Mouse (Mus musculus) urinary bladder, adult 2 months (tissue): Measurements from ENCODE around the gene Zfp787. TPM values are rescaled to one million over a fixed set of nuclear protein-coding genes. Genes with fewer than 3 reads are reported as not detected.
"Not testable (repeated sequence)": the region's sequence is repeated elsewhere in the genome, so short reads cannot be mapped to it uniquely, and the experiment has no call there.

Source experiments
- DNase-seq: peaks from one replicate; pipeline ENCODE4 v3.0.0; 2022; ENCODE audit warnings: low spot score
- polyA plus RNA-seq: library from polyadenylated mRNA; depleted of rRNA; stranded (reverse); fragments of >200 nt; gene quantifications from 2 replicates; pipeline ENCODE4 v1.2.3, GENCODE M21; 2012; rRNA removed

Zfp787 gene
- polyA plus RNA-seq, 1 experiment, result 38.5 TPM

DNA sequence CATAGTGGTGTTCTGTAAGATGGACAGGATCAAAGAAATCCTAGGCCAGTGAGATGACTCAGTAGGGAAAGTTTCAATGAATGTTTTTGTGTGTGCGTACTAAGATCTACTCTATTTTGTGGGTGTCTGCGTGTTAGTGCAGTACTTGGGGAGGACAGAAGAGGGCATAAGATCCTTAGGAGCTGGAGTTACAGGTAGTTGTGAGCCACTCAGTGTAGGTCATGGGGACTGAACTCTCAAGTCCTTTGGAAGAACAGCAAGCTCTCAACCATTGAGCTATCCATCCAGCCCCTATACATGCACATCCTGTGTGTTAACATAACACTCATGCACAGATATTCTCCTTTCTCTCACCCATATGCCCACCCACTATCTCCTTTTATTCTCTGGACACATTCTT is 35.7 kb downstream of the Zfp787 start:
- not testable (repeated sequence) for DNase-seq

DNA sequence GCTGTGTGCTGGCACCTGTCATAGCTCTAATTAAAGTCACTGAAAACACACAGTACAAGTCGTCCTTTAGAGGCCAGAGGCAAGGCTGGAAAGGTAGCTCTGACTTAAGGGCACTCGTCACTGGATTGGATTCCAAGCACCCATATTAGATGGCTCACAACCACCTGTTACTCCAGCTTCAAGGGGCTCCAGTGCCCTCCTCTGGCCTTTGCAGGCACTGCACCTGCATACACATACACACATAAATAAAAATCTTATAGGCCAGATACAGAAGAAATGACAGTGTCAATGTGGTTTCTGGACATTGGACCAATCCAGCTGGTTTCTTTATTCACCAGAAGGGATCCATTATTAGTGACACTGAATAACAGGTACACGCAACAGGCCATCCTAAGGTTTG is 36.3 kb downstream of the Zfp787 start:
- DNase-seq, result no peak

Other genes starting within 250 kb of the Zfp787 start
- gene Vmn1r65, start 145.0 kb downstream of the Zfp787 start, polyA plus RNA-seq, result not detected in 2 replicates
- not detected in 2 replicates for gene Nlrp4c, start 110.8 kb downstream of the Zfp787 start, polyA plus RNA-seq
- 21.3 and 23.1 TPM in 2 replicates for gene Zfp444, start 16.2 kb upstream of the Zfp787 start, polyA plus RNA-seq
- gene Galp, start 41.1 kb upstream of the Zfp787 start, polyA plus RNA-seq, result not detected in 2 replicates
- not detected in 2 replicates for gene Zscan5b, start 66.3 kb upstream of the Zfp787 start, polyA plus RNA-seq
- gene Epp13, start 96.7 kb upstream of the Zfp787 start, polyA plus RNA-seq, result not detected in 2 replicates
- 8.9 and 9.4 TPM in 2 replicates for gene Zfp667, start 130.6 kb upstream of the Zfp787 start, polyA plus RNA-seq
- gene Zfp583, start 175.3 kb upstream of the Zfp787 start, polyA plus RNA-seq, result 2.8 TPM in 2 replicates
- 0.63 and 0.83 TPM in 2 replicates for gene Gm3854, start 187.8 kb upstream of the Zfp787 start, polyA plus RNA-seq
- 2.6 and 3.5 TPM in 2 replicates for gene Zfp78, start 207.3 kb upstream of the Zfp787 start, polyA plus RNA-seq
- 8.2 and 10.0 TPM in 2 replicates for gene Zfp28, start 227.3 kb upstream of the Zfp787 start, polyA plus RNA-seq
- gene Smim17, start 242.7 kb upstream of the Zfp787 start, polyA plus RNA-seq, result 0.24 and 0.30 TPM in 2 replicates